Mouse (Mus musculus): ENCODE data around the gene Gm49387.

Gene Gm49387

GRCm38 (mm10) chr14:31640346-31640889 lies at the start of gene Gm49387:
Gene Gm49387, minus strand, starts transcription at chr14:31640878.
- DNase-seq = peak in 1 of 2 experiments; percentile 18

DNA sequence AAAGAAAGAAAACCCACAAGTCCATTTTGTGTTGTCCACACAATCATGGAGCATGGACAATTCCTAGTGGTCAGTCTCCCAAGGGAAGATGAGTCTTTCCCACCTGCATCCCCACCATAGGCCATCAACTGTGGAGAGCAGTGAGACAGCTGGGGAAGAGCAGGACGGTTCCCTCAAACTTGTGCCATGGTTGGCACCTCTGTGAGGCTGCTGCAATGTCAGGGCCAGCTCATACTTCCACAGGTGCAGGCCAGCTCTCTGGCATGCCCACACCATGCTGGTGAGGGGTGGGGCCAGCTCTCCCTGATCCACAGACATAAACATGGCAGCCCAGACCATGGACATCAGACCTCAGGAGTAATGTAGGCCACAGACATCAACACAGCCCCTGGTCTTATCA lies 45.6 kb upstream of the Gm49387 start:
- DNase-seq = no peak

GRCm38 (mm10) chr14:31685680-31686079 lies 45.0 kb upstream of the Gm49387 start:
- DNase-seq = no peak

DNA sequence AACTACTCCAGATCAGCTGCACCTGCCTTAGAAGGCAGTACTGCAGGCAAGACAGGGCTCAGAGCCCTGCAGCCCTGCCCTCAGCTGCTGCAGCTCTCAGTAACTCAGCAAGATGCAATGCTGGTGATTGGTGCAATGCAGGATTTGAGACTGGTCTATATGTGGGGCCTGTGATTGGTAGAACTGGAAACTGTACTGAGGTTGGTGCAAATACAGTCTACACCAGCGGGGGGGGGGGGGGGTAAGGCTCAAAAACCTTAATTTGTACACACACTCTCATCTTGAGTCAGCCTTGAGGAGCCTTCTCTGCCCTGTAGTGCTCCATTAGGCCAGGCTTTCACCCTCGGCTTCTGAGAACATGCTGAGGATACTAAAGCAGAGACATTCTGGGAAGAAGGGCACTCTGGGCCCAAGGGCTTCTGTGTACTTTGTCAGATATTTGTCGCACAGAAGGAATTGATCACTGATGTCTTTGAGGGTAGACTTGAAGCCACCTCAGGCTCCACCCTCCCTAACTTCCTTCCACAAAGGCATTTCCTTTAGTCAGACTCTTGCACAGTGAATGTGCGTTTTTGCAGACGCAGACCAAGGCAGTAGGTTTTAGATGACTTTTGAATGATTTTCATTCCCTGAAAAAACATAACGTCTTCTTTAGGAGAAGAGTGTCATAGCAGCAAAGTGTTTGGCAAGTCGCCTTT lies 43.8 kb upstream of the Gm49387 start:
- no peak for DNase-seq

- no peak for DNase-seq
Observed at GRCm38 (mm10) chr14:31683610-31684009, 42.9 kb upstream of the Gm49387 start.

- DNase-seq = no peak
Observed at GRCm38 (mm10) chr14:31681931-31682555, 41.4 kb upstream of the Gm49387 start.

DNA sequence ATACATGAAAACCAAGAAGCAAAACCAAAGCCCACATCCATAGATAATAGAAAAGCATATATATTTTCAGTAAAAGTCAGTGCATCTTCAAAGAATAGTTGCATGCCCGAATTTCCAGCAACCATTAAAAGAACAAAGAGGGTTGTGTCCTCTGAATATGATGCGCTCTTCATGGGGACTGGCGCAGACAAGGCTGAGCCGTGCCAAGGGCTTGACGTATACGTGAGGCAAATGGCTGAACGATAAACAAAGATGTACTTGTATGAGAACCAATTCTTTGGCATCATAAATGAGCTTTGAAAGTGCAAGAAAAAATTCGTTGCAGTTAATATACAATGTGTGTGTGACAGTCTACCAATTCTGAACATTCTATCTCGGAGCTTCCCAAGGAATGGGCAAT lies 40.6 kb upstream of the Gm49387 start:
- no peak for DNase-seq

DNA sequence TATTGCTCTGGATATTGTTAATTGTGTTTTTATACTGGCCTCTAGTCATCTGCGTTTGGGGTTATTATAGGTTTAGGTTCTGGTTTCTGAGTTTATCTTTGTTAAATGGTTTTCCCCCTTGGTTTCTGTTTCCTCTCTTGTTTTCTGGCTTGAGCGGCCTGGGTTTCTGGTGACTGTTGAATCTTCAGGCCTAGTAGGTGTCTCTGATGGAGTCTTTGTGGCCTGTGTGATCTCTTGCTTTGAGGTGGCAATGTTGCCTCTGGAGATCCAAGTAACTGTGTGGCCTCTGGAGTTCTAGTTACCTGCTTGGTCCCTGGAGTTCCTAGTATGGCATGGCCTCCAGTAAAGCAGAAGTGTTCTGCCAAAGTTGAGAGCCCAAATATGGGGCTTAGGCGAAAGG lies 40.0 kb upstream of the Gm49387 start:
- DNase-seq = no peak

DNA sequence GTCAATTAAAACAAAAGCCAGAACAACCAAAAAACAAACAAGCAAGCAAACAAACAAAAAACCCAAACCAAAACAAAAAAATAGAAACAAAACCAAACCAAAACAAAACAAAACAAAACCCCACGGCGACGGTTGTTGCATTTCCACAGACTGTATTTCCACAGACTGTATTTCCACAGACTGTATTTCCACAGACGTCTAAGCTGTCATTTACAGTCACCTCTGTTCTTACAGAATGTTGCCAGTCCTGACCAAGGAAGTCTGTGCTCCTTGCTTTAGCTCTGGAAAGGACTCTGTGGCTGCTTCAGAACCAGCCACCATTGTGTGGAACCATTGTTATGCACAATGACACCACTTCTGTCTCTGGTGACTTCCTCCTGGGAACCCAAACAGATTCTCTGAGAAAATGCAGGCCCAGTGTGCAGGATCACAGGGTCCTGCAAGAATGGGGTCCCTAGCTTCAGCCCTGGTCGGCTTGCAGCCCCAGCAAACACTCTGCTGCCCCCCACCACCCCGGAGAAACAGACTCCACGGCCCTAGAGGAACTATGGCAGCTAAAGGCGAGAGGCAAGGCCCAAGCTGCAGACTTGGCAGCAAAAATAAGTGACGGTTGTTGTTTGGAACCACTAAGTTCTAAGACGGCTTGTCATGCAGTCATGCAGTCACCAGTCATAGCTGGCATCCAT lies 31.1 kb upstream of the Gm49387 start:
- no peak for DNase-seq

- DNase-seq = peak; percentile 72 to 75
Observed at GRCm38 (mm10) chr14:31669642-31670490, 29.2 kb upstream of the Gm49387 start.

- peak; percentile 71 to 83 for DNase-seq
Observed at GRCm38 (mm10) chr14:31669161-31669611, 28.5 kb upstream of the Gm49387 start.

DNA sequence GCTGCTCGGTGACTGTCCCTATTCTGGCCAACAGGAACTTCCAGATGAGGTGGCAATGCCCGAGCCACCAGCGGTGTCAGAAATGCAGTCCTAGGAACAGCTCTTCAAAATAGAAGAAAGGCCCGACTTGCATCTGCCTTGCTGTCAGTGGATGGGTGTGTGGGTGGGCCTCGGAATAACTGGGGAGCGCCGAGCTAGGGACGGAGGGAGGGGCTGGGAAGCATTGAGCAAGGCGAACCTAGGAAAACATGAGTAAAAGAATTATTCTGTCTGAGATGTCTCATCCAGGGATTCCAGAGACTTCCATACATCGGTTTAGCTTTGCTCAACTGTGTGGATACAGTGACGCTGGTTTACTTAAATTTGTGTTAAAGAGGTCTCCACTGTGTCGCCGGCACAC lies 27.6 kb upstream of the Gm49387 start:
- no peak for DNase-seq

DNA sequence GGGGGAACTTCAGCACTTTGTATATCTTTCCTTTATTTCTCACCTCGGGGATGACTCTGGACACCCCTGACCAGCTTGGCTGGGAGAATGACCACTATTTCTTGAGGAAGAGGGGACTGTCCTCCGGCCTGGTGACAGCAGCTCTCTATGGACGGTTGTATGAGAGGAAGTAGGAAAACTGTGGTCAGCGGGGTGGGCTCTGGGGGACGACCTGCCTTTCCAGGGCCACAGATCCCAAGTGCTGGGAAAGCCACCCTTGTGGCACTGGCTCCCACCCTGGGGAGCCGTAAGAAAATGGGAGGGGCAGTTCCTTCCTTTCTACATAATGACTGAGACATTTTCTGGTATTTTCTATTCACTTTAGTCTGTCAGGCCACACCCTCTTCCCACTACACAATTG lies 27.1 kb upstream of the Gm49387 start:
- no peak for DNase-seq

- no peak for DNase-seq
Observed at GRCm38 (mm10) chr14:31666931-31667705, 26.4 kb upstream of the Gm49387 start.

DNA sequence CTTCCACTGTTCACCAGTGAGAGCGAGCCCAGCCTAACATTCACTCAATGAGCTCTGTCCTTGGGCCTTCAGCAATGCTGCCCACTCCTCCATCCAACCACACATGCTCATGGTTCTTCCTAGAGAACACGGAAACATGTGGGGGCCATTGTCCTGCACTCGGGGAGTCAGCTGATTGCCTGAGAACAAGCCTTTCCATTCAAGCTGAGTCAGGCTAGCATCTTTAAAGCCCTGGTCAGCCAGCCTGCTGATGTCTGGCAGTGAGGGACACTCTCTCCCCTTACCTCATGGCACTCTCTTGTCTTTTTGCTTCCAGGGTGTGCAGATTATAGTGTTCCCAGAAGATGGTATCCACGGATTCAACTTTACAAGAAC lies 24.9 kb upstream of the Gm49387 start:
- DNase-seq = no peak

- no peak for DNase-seq
Observed at GRCm38 (mm10) chr14:31664903-31665565, 24.4 kb upstream of the Gm49387 start.

GRCm38 (mm10) chr14:31664100-31664902 lies 23.6 kb upstream of the Gm49387 start:
- DNase-seq = no peak

DNA sequence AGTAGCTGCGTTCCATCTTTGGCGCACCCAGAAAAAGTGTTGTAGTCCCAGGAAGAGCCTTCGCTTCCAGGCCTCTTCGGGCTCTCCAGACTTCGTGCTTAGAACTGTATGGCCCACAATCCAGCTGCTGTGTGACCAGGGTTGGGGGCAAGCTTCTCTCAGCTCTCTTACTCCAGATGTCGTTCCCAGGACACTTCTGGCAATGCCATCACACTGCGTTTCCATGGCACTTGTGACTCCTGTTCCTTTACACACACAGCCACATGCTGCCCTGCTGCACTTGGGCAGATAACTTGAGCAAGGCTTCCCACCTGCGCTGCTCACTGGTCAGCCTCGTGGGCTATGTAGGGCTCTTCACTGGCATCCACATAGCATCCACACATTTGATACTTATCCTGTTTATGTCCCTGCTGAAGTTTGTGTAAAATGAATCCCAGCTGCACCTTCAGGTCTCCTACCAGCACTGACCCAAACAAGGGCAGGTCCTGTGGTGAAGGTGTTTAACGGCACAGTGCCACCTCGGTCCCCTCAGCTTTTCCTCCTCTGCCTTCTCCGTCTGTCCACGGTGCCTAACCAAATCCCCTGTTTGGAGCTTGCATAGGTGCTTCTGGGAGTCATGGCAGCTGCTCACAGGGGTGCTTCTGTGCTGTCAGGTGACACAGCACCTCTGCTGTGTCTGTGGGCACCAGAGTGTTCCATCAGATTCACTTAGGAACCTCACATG lies 22.9 kb upstream of the Gm49387 start:
- DNase-seq = no peak

DNA sequence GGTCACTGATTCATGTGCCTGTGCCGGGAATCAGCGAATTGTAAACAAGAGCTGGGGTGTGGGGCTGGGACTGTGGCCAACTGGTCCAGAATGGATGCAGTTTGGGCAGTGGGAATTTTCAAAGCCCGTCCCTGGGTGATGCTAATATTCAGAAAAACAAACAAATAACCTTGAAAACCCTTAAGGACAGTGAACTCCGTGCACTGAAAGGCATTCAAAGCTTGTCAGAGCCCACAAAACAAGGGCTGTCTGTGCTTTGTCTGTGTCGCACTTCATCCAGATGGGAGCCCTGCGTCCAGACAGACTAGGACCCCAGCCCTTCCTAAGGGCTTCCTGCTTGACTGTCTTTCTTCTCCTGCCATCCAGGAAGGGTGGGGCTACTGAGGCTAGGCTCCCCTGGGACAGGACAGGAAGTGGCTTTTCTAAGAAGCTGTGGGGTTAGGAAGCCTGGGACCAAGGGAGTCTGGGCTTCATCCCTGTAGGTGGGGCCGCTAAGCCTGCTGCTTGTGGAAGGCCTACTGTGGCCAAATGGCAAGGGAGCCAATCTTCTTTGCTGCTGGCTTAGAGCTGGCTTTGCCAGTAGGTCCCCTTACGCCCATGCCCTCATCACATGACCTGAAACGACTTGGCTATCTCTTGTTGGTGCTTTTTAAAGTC lies 22.0 kb upstream of the Gm49387 start:
- peak; percentile 76 to 77 for DNase-seq

Data from lung, adult 18-20 months (tissue).